Mouse (Mus musculus): ENCODE data around the gene 1190005I06Rik.

1190005I06Rik gene

GRCm38 (mm10) chr8:120620441-120620840, 27.0 kb downstream of the 1190005I06Rik start:
- DNase-seq (ENCODE audit: low spot score): peak; percentile 84

GRCm38 (mm10) chr8:120619235-120620180, 27.9 kb downstream of the 1190005I06Rik start:
- DNase-seq (ENCODE audit: low spot score): peak; percentile 52

- DNase-seq (ENCODE audit: low spot score): peak; percentile 69
Measured at GRCm38 (mm10) chr8:120618110-120618509, 29.3 kb downstream of the 1190005I06Rik start.

DNA sequence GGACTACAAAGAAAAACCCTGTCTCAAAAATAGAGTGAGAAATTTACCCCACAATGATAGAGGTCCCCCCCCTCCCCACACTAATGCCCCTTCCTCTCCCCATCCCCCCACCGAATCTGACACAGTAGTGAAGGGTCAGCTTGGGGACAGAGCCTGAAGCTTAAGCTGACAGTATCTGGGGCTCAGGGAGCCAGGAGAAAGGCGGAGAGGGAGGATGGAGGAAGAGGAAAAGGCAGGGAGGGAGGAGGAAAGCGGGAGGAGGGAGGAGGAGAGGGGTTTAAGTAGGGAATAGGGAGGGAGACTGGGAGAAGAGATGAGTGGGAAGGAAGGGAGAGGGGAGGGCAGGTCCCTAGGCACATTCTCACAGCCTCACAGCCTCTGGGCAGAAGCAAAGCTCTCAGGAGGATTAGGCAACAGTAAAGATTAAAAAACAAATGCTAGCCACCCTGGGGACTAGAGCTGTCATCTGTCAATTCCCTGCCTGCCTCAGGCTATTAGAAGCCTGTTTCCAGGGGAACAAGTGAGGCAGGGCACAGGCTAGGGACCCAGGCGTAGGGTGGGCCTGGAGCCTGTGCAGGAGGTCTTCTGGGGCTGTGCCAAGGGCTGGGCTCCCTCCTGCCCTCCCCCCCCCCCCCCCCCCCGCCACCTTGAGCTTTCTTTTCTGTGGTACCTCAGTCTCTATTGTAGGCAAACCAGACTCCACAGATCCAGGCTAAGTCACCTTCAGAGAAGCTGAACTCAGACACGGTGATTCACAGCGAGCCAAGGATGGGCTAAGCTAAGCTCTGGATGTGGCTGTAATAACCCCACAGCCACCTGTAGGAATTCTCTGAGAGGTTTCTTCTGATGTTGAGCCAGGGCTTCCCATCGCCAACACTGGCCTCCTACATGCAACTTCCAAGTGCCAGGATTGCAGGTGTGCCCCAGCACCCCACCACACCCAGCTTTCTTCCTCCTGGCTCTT, 30.5 kb downstream of the 1190005I06Rik start:
- DNase-seq (ENCODE audit: low spot score): no peak

GRCm38 (mm10) chr8:120614491-120614890, 32.9 kb downstream of the 1190005I06Rik start:
- DNase-seq (ENCODE audit: low spot score): no peak

DNA sequence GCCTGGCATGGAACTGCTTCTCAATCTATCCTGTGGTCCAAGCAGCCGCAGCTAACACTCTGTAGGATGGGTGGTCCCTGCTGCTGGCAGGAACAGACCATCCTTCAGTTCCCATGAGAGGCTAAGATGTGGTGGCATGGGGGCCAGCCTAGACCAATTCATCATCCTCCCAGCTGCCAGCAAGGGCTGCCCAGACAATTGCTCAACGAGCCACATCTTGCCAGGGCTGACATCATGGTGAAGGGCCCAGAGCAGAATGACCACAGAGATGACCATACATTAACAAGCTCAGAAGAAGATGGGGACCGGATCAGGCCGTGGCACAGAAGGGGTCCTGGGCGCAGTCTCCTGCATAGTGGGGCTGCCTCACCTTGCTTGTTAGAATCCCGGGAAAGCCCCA, 36.6 kb downstream of the 1190005I06Rik start:
- no peak for DNase-seq (ENCODE audit: low spot score)

DNA sequence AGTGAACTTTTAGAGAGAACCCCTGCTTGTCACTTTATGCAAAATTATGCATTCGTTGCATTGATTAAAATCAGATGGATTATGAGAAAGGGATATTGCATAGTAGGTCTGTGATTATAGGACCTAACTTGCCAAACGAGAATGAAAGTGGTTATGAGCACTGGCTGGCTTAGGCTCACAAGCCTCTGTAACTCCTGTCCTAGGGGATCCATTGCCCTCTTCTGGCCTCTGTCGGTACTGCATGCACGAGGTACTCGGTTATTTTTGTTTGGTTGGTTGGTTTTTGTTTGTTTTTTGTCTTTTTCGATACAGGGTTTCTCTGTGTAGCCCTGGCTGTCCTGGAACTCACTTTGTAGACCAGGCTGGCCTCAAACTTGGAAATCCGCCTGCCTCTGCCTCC, 39.5 kb downstream of the 1190005I06Rik start:
- peak; percentile 37 for DNase-seq (ENCODE audit: low spot score)

DNA sequence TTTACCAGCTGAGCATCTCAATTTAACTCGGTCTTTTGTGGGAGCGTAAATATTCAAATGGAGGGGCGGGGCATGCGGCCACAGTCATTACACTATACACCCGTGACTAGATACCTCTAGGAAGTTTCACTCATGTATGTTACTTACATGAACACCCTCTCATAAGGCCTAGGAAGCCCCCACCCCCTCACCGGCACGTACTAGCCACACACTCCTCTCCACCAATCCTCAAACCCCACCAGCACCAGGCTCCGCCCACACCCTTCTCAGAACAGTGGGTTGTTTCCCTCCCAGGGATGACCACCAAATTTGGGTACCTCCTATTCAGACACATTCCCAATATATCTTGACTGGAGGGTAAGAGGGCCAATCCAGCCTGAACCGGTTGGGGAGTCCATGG, 40.0 kb downstream of the 1190005I06Rik start:
- no peak for DNase-seq (ENCODE audit: low spot score)

GRCm38 (mm10) chr8:120602672-120603071, 44.8 kb downstream of the 1190005I06Rik start:
- DNase-seq (ENCODE audit: low spot score): no peak

- DNase-seq (ENCODE audit: low spot score): no peak
Measured at GRCm38 (mm10) chr8:120599504-120599903, 47.9 kb downstream of the 1190005I06Rik start.

- DNase-seq (ENCODE audit: low spot score): no peak
Measured at GRCm38 (mm10) chr8:120598579-120598978, 48.9 kb downstream of the 1190005I06Rik start.

- no peak for DNase-seq (ENCODE audit: low spot score)
Measured at GRCm38 (mm10) chr8:120595963-120596362, 51.5 kb downstream of the 1190005I06Rik start.

DNA sequence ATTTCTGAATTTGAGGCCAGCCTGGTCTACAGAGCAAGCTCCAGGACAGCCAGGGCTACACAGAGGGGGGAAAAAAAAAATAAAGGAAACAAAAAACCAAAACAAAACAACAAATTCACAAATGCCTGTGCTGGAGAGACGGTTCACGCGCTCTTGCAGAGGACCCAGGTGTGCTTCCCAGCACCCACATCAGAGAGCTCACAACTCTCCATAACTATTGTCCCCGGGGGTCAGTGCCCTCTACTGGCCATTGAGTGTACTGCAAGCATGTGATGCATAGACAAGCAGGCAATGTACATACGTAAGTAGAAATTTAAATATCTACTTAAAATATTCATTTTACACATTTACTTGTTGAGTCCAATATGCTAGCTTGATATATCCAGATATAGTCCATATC, 52.9 kb downstream of the 1190005I06Rik start:
- DNase-seq (ENCODE audit: low spot score): no peak

GRCm38 (mm10) chr8:120591587-120592292, 55.7 kb downstream of the 1190005I06Rik start:
- no peak for DNase-seq (ENCODE audit: low spot score)

GRCm38 (mm10) chr8:120589921-120590320, 57.5 kb downstream of the 1190005I06Rik start:
- no peak for DNase-seq (ENCODE audit: low spot score)

DNA sequence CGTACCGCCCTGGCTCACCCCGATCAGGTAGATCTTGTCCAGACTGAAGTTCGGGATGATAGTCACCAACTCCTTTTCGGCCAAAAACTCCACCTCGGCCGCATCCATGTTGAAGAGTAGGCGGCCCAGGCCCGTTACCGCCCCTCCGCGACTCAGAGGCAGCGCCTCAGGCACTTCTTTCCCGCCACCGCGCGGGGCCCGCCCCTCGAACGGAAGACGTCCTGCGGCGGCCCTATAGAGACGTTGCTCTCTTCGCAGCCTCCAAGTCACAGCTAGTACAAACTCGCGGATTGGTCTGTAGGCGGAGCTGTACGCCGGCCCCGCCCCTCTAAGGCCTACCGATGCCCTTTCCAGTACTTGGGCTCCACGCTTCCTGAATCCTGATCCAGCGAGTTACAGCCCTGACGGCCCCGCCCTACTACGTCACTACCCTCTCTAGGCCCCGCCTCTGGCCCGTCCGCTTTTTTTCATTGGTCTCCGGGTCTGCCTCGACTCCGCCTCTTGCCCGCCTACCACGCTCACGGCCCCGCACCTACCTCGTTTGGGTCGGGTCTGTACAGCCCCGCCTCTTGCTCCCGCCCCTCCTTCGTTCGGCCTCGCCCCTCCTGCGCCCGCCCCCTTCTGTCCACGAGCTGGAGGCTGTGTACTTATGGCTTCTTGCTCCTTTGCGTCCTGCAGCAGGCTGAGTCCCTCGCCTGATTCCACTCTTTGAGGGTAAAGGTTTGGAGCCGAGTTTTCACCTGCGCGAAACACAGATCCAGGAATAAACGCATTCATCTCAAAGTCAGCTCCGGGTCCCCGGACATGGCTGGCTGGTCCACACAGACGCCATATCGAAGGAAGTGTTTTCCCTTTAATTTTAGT, 58.3 kb downstream of the 1190005I06Rik start, which contains the start of gene Gins2:
Gins2 (minus strand) TSS at position 397 of the 864 bp plus-strand sequence.
- DNase-seq (ENCODE audit: low spot score): peak; percentile 100

DNA sequence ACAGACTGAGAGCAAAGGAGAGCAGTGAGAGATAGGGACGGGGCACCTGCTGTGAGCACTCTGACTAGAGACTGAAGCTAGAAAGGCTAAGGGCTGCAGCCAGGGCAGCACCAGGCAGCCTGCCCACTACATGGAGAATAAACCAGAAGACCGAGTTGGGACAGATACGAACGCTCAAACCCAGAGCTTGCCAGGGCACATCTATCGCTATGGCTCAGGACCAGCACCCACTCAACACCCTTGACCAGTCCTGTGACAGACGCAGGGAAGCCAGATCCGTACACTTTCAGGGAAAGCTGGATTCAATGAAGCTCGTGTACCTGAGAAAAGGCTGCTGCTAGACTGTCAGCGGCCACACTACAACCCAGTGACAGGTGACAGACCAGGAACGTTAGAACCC, 61.9 kb downstream of the 1190005I06Rik start:
- no peak for DNase-seq (ENCODE audit: low spot score)

DNA sequence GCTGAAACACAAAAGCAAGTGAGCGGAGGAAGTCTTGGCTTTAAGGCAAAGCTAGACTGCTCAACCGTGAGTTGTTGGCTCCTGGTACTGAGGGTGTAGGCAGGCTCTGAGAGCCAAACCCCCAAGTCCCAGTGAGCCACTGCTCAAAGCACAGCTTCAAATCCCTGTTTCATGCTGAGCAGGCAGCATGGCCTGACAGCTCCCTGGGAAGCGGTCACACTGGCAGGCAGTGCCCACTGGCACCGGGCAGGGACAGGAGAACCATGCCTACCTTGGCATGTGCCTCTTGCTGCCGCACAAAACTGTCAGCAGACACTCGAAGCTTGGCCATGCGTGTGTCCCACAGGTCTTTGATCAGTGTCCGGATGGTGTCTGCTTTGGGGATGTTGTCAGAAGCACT, 65.6 kb downstream of the 1190005I06Rik start:
- DNase-seq (ENCODE audit: low spot score): no peak

DNA sequence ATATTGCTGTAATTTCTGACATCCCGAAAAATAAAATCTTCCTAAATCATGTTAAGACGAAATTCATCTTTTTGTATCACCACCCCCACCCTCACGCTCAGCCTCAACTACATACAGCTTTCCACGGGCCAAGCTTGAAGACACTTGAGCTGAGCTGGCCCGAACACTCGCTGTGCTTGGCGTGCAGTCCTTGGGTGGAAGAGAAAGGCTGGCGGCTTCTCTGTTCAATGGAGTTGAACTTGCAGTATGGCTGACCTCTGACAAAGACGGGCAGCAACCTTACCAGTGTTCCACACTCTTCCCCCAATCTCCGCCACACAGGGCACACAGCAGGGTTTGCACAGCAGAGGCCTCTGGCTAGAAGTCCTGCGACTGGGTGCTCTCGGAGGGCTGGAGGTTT, 66.1 kb downstream of the 1190005I06Rik start:
- no peak for DNase-seq (ENCODE audit: low spot score)

GRCm38 (mm10) chr8:120580336-120581000, 67.0 kb downstream of the 1190005I06Rik start:
- no peak for DNase-seq (ENCODE audit: low spot score)

All from yolk sac, embryonic 10.5 days (tissue).